Mouse (Mus musculus) gastrocnemius, postnatal 4 days (tissue): ENCODE measurements at regions not wholly inside any gene's neighbourhood (a gene's known extent, or its start where the extent isn't known, plus 50 kb on each side); places are given as distances from the start of the nearest gene placed in this dataset.

Source experiments
- DNase-seq, 2 experiments: peaks; one replicate each; pipeline ENCODE4 v3.0.0; 2021 to 2022; ENCODE audit warnings: low spot score in 2 of 2, mixed read lengths in 2 of 2

DNA sequence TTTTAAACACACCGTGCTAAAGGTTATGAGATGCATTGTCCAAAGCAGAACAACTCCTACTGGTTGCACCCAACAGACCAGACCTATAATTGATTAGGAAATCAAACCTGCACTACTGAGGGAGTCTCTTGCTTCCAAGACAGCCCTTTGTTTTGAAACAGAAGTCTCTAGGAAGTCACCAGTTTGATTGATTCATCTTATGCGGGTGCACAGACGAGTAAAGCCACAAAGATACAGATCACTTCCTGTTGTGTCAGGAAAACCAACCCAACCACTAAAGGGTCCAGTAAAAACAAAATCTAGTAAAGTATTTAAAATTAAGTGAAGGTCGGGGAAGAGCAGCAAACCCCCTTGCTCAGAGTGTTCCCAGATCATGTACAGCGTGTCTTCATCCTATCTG, 58.3 kb upstream of the N6amt1 start:
- no peak for DNase-seq

DNA sequence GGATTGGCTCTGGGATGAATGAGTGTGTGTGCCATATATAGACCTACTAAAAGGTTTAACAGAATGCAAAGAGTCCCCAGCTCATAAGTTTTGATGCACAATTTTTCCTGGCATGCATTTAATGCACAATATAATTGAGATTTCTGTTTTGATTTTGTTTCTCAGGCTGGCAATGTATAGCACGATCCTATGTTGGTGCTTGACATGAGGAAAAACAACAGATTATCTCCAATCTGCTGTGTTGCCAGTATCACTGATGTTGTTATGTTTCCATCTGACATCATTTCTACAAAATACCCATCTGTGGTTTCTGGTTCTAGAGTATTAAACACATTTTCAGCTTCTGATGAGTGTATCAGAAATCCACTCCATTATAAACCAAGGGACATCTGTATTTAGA, 61.2 kb upstream of the N6amt1 start:
- no peak for DNase-seq

- DNase-seq: no peak
These were observed 62.3 kb upstream of the N6amt1 start for GRCm38 (mm10) chr16:87291716-87292115.

DNA sequence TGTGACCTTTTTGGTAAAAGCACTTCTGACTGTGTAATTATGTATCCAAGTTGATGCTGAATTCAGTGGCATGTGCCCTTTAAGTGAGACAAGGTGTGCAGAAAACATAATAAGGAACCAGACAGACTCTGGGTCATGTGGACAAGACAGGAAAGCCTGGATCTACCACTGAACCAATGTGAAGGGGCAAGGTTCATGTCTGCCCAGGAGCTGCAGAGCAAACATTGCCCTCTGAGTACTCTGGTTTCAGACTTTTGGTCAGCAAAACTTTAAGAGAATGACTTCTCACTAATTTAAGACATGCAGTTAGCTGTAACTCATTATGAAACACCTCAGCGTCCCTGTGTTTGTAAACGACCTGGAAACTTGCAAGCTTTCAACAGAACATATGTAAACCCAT, 68.3 kb upstream of the N6amt1 start:
- no peak for DNase-seq

GRCm38 (mm10) chr16:87284835-87285510, 69.0 kb upstream of the N6amt1 start:
- no peak for DNase-seq

DNA sequence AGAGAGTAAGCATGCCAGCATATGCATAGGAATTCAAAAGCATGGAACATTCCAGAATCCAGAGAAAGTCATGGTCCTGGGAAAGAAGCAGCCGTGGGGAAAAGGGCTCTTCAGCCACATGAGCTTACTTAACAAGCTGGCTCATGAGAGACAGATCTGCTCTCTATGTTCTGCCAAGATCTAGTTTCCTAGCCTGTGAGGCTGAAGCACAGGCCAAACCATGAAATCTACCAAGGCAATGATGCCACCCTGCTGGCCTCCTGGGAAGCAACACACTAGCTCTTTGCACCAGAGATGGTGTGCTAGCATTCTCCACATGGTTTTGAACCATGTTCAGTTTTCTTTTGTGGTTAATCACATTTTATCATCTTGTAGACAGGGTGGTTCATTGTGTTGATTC, 75.5 kb upstream of the N6amt1 start:
- DNase-seq: no peak

DNA sequence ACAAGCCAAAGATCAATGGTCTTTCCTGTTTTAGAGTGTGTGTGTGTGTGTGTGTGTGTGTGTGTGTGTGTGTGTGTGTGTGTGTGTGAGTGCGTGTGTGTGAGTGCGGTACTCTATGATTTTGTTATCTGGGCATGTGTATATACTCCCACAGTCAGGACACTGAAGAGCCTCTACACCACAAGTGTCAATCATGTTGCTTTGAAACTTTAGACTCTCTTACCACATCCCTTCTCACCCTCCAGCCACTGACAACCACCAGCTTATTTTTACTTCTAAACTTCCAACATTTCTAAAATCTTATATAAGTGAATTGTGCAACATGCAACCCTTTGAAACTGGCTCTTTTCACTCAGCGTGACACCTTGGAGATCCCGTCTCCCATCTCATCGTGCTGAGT, 81.6 kb upstream of the N6amt1 start:
- DNase-seq: no peak

DNA sequence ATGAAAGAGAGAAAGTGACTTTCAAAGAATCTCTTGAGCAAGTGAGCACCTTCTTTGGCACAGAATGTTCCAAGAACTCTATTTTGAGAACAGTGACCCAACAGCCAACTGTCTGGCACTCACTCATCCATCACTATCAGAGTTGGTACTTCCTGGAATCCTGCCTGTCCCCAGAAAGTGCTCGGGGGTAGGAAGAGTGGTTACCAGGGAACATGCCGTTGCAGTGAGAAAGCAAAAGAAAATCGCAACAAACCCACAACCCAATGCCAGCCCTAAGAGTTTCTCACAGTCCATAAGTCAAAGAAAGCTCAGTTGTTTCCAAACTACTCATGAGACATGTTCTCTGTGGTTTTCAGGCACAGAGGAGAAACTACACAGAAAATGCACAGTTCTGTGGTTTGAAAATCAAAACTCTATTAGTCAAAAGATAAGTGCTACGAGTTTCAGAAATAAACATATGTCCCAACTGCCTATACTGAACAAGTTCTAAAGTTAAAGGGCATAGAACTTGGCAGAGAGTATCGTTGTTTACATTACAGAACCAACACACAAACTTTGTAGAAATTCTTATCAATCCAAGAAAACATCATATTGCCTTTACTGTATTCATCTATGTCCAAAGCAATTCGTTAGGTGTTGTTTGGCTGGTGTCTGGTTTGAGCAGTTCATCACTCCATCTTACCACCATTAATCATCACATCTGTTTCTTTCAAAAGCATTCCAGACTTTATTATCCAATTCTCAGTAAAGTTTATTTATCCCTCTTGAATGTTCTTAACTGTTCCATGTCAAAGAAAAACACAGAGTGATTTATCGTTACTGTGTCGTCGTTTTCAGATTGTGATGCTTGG, 85.8 kb upstream of the N6amt1 start:
- no peak for DNase-seq

DNA sequence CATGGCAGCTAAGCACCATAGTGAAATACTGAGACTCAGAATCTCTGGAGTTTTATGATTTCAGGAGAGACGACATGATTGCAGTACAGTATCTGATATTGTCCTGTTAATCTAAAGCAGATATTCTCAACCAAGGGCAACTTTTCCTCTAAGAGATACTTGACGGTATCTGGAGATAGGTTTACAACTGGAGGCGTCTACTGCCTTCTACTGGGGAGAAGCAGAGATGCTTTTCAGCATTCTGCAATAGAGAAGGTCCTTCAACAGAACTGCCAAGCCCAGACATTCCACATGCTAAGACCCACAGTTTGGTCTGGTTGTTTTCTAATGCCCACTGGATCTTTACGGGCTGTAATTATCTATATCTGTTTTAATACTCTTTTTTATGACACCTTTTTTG, 86.5 kb upstream of the N6amt1 start:
- no peak for DNase-seq

GRCm38 (mm10) chr16:87263571-87263970, 90.4 kb upstream of the N6amt1 start:
- peak in 1 of 2 experiments; percentile 42 for DNase-seq

DNA sequence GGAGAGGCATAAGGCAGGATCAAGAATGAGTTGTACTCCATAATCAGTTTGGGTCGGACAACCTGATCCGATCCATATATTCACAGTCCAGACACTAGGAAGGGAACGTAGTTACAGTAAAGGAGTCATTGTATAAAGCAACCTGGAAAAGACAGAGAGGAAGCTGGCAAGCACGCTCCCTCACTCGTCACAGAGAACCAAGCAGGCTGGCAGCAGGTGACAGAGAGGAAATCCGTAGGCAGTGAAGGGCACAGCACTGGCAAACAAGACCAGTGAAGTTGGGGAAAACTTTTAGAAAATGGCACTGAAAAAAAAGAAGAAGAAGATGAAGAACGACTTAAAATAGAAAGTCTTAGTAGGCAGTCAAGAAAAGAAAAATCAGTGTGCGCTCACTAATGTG, 90.9 kb upstream of the N6amt1 start:
- no peak for DNase-seq

DNA sequence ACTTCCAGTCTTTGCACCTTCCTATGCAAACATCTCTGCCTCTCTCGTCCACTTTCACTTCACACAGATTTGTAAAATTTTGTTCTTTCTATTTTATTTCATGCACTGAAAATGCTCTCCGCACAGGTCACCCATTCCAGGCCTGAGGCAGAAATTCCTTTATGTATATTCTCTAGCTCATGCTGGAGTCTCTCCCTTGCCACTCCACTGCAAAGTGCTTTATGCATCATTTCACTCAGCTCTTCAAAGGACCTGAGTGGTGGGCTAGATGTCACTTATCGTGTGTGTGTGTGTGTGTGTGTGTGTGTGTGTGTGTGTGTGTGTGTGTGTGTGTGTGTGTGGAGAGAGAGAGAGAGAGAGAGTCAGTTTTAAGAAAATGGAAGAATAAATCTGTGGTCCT, 91.5 kb upstream of the N6amt1 start:
- no peak for DNase-seq

- DNase-seq: peak in 1 of 2 experiments; percentile 48
These were observed 92.5 kb upstream of the N6amt1 start for GRCm38 (mm10) chr16:87261527-87261926.

- no peak for DNase-seq
These were observed 99.2 kb upstream of the N6amt1 start for GRCm38 (mm10) chr16:87254736-87255135.

GRCm38 (mm10) chr16:87250531-87250930, 103.5 kb upstream of the N6amt1 start:
- DNase-seq: no peak

DNA sequence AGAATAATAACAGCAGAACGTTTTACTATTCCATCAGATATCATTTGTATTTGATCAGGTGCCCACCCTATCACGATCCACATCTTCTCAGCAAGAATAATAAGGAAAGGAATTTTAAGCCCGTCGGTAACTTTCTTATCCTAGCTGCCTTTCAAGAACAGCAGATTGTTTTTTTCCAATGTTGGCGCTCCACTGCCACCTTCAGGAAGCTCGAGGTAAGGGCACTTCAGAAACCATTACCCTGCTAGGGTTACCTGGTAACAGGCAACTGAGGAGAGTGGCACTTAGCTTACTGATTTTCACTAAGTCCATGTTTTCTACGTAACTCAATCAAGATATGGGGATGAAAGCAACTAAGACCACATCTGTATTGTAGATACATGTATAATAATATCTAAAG, 104.1 kb upstream of the N6amt1 start:
- no peak for DNase-seq

DNA sequence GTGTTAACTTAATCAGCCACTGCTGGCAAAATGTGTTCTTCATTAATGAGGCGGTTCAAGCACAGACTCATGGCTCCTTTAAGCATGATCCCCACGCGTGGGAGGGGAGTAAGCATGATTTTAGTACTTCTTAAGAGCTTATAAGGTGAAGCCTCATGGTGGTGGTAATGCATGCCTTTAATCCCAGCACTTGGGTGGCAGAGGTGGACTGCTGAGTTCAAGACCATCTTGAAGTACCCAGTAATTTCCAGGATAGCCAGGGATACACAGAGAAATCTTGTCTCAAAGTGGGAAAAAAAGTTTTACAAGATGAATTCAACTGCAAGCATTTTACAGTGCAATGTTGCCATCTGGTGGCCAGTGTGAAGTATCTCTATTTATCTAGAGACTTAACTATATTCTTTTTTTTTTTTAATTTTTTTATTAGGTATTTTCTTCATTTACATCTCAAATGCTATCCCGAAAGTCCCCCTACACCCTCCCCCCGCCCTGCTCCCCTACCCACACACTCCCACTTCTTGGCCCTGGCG, 105.4 kb upstream of the N6amt1 start:
- DNase-seq: peak in 1 of 2 experiments; percentile 61

GRCm38 (mm10) chr16:87245933-87246791, 107.8 kb upstream of the N6amt1 start:
- peak; percentile 56 to 71 for DNase-seq

GRCm38 (mm10) chr16:87245441-87245840, 108.5 kb upstream of the N6amt1 start:
- no peak for DNase-seq

DNA sequence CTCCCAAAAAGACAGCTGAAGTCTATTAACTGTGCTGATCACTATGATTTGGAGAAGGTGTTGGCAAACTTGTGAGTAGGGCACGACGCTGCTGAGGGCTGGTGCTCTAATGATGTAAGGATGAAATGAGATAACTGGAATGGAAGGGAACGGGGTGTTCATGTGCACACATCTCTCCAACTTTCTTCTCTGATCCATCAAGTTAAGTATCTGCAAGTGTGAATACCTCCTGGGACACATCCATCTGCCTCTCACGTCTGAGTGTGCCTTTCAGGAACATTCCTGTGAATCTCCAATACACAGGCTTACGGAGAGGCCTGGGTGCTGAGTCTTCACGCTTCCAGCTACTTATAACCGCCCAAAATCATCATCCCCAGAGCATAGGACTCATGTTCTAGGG, 112.0 kb upstream of the N6amt1 start:
- no peak for DNase-seq

- DNase-seq: no peak
These were observed 114.9 kb upstream of the N6amt1 start for GRCm38 (mm10) chr16:87239105-87239504.

GRCm38 (mm10) chr16:87234199-87234598, 119.8 kb upstream of the N6amt1 start:
- DNase-seq: no peak
